Mouse (Mus musculus): Measurements from ENCODE around the gene Rbm19. TPM values are rescaled to one million over a fixed set of nuclear protein-coding genes. Genes with fewer than 3 reads are reported as not detected.
"Not testable (repeated sequence)": the region's sequence is repeated elsewhere in the genome, so short reads cannot be mapped to it uniquely, and the experiment has no call there.

Rbm19 gene
- total RNA-seq (2017), result 24.2 and 30.3 TPM in 2 replicates

- ATAC-seq (replicated peaks; ENCODE audit: low read depth, poor library complexity, severe bottlenecking), result peak; percentile 97
Measured at GRCm38 (mm10) chr5:120116261-120117050, at the start of gene Rbm19. Gene Rbm19, plus strand, starts transcription at chr5:120116465.

DNA sequence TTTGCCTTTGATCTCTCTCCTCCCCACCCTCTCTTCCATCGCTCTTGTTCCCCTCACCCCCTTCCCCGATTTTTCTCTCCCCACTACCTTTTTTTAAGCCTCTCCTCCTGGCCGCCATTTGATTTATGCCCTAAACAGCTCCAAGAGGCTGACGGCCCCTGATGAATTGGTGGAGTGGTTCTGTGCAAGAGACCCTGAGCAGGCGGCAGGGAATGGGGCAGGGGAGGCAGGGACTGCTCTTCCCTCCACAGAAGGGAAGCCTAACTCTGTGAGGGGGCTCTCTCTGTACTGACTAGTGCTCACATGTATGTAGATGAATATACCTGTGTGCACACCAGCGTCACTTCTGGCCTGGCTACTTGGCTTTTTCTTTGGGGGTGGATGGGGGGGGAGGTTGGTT, 49.0 kb upstream of the Rbm19 start:
- no peak for ATAC-seq (replicated peaks; ENCODE audit: low read depth, poor library complexity, severe bottlenecking)

GRCm38 (mm10) chr5:120074101-120074500, 42.2 kb upstream of the Rbm19 start:
- peak; percentile 58; the same call in 1 of the 2 replicates for ATAC-seq (replicated peaks; ENCODE audit: low read depth, poor library complexity, severe bottlenecking)

DNA sequence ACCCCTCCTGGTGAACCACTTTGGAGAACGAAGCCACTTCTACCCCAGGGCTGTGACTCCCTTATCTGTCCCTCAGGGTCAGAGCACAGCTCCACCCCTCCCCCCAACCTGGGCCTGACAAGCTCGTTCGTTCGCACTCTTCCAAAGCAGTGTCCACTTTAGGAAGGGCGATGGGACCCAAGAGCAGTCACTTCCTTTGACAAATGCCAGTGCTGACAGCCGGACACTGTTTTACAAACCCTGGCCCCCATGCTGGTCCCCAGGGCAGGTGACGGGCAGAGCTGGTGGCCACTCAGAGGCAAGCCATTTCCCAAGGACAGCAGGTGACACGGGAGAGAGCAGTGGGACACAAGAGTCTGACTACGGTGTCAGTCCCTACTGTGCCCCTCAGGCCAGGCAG, 36.2 kb upstream of the Rbm19 start:
- ATAC-seq (replicated peaks; ENCODE audit: low read depth, poor library complexity, severe bottlenecking), result no peak

- ATAC-seq (replicated peaks; ENCODE audit: low read depth, poor library complexity, severe bottlenecking), result no peak
Measured at GRCm38 (mm10) chr5:120080468-120080867, 35.8 kb upstream of the Rbm19 start.

DNA sequence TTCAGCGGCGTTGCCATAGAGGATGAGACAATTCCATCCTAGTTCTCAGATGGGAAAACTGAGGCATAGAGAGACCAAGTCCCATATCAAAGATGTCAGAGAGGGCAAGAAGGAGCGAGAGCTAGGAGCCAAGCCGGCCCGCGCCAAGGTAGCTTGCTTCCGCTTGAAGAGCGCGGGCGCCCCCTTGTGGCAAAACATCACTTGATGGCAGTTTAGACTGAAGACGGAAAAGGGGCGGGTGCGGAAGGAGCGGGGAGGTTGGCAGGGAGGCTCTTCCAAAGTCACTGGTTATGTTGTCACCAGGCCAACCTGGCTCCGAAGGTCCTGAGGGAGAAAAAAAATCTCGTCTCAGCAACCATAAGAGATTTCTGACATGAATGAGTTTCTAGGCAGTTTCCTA, 27.7 kb upstream of the Rbm19 start:
- ATAC-seq (replicated peaks; ENCODE audit: low read depth, poor library complexity, severe bottlenecking), result peak; percentile 91

DNA sequence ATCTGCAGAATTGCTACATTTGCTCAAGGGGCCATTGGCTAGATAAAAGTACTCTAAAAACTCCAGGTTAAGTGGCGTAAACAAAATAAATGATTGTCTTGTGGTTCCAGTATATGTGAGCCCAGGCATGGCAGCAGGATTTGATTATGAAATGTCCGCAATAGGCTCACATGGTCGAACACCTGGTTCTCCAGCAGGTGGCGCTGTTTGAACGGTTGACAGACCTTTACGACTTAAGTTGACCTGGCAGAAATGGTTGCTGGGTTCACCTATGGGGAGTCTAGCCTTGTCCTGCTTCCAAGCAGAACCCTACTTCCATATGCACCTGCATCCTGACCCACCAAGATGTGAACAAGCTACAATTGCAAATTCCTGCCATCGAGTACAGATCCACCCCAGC, 21.7 kb upstream of the Rbm19 start:
- ATAC-seq (replicated peaks; ENCODE audit: low read depth, poor library complexity, severe bottlenecking), result peak; percentile 76

- no peak for ATAC-seq (replicated peaks; ENCODE audit: low read depth, poor library complexity, severe bottlenecking)
Measured at GRCm38 (mm10) chr5:120097042-120097441, 19.2 kb upstream of the Rbm19 start.

DNA sequence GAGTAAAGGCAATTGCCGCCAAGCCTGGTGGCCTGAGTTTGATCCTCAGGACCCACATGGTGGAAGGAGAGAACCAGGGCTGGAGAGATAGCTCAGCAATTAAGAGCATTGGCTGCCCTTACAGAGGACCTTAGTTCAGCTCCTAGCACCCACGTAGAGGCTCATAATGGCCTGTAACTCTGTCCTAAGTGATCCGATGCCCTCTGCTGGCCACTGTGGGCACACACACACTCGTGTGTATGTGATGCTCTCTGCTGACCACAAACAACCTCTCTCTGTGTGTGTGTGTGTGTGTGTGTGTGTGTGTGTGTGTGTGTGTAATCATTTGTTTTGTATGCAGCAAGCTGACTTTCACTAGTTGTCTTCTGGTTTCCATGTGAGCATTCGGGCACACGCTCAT, 15.5 kb upstream of the Rbm19 start:
- ATAC-seq (replicated peaks; ENCODE audit: low read depth, poor library complexity, severe bottlenecking), result no peak

- ATAC-seq (replicated peaks; ENCODE audit: low read depth, poor library complexity, severe bottlenecking), result no peak
Measured at GRCm38 (mm10) chr5:120102097-120102496, 14.2 kb upstream of the Rbm19 start.

GRCm38 (mm10) chr5:120102732-120103131, 13.5 kb upstream of the Rbm19 start:
- peak; percentile 89 for ATAC-seq (replicated peaks; ENCODE audit: low read depth, poor library complexity, severe bottlenecking)

GRCm38 (mm10) chr5:120103458-120103857, 12.8 kb upstream of the Rbm19 start:
- ATAC-seq (replicated peaks; ENCODE audit: low read depth, poor library complexity, severe bottlenecking), result no peak

DNA sequence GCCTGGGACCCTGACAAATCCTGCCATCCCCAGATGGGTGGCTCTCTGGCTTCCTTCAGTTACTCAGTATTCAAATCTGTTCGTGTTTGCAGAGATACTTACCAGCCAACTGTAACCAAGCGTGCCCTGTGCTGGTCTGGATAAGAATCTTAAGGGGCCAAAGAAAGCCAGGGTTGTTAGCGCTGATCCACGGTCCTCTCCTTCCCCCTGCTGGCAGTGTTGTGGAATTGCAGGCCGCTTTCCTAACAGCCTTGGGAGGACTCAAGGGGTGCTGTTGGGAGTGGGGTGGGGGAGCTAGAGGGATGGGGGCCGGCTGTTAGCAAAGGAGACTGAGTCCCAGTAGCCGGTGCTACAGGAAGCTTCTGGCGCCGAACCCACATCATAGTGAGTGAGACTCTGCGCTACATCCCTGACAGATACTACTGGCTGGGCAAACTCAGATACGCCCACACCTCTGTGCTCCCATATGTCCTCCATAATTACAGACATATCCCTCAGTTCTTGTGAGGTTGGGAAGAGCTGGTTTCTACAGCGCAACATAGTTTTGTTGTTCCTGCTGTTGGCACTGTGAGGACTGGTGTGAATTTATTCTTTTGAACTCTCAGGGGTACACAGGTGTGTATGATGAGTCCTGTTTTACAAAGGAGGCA, 9.7 kb upstream of the Rbm19 start:
- ATAC-seq (replicated peaks; ENCODE audit: low read depth, poor library complexity, severe bottlenecking), result peak; percentile 71

DNA sequence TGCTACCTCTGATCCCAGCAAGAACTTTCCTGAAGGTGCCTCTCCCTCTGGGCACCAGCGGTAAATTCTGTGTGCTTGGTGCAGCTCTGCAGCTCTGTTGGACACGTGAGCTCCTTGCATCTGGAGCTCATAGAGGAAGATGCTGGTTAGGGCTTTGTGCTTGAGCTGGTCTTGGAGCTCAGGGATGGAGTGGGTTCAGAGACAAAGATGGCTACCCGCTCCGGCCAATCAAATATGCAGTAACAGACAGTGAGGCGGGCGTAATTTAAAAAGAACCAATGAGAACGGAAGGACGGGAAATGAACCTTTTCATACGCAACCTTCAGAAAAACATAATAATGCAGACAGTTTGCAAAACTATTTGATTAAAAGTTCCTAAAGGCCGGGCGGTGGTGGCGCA, 1.9 kb upstream of the Rbm19 start:
- ATAC-seq (replicated peaks; ENCODE audit: low read depth, poor library complexity, severe bottlenecking), result no peak

GRCm38 (mm10) chr5:120117161-120117560, 896 bp downstream of the Rbm19 start:
- ATAC-seq (replicated peaks; ENCODE audit: low read depth, poor library complexity, severe bottlenecking), result not testable (repeated sequence)

DNA sequence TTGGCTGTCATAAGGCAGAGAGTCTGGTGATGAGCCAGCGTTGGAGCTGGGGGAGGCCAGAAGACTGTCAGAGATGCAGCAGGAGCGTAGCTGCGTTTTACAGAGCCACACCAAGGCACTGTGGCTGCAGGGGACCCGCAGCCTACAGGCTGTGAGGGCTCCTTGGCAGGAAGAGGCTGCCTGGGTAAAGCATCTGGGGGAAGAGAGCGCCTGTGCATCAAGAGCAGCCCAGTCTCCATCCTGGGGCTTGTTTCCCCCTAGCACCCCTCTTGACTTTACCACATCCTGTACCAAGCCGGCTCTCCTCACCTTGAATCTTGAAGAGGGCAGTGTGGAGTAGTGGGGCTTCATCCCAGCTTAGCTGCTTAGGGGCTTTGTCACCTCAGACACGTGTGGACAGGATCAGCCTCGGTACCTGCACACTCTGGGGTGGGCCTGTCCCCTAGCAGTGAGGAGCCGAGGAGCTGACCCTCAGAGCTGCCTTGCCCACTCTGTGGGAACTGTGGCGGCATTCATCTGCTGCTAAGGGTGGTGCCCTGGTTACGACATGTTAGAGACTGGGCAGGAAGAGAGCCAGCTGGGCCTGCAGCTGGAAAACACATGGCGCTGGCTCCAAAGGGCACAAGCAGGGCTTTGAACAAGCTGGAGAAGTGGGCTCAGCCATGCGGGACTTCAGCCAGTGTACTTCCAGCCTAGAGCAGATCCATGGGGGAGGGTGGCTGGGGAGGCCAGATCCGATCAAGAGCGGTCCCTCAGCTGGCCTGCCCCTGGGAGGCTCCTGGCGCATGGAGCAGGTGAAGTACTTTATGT, 8.8 kb downstream of the Rbm19 start:
- no peak for ATAC-seq (replicated peaks; ENCODE audit: low read depth, poor library complexity, severe bottlenecking)

- ATAC-seq (replicated peaks; ENCODE audit: low read depth, poor library complexity, severe bottlenecking), result no peak; the same call in 1 of the 2 replicates
Measured at GRCm38 (mm10) chr5:120127641-120128040, 11.4 kb downstream of the Rbm19 start.

- ATAC-seq (replicated peaks; ENCODE audit: low read depth, poor library complexity, severe bottlenecking), result no peak
Measured at GRCm38 (mm10) chr5:120128511-120128910, 12.2 kb downstream of the Rbm19 start.

DNA sequence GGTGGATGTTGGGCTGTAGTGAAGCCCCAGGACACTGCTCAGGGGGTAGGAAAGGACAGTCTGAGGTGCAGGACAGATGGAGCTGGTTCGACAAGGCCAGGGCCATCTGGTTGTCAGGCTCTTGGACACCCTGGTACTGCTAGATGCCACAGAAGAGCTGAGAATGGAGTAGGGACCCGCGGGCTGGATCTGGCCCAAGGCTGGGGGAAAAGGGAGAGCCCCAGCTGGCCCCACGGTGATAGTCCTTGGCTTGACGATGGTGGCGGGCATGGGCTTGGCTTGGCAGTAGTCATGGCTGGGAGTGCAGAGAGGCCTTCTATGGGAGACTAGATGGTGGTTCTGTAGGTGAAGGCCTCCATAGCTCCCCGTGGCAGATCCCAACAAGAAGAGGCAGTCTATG, 12.8 kb downstream of the Rbm19 start:
- ATAC-seq (replicated peaks; ENCODE audit: low read depth, poor library complexity, severe bottlenecking), result no peak

DNA sequence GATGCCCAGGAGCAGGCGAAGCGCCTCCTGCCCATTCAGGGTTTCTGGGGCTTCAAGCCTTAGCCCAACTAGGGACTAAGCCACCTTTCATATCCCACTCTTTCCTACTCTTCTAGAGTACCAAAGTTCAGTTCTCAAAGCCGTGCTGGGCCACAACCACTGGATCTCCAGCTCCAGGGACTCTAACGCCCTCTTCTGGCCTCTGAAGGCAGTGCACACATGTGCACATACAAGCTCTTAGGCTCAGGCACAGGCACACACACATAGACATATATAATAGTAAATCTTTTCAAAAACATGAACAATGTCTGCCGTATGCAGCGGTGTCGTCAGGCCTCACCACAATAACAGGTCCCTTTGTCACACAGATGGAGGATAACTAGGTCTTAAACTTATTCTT, 13.5 kb downstream of the Rbm19 start:
- no peak for ATAC-seq (replicated peaks; ENCODE audit: low read depth, poor library complexity, severe bottlenecking)

GRCm38 (mm10) chr5:120130163-120130562, 13.9 kb downstream of the Rbm19 start:
- ATAC-seq (replicated peaks; ENCODE audit: low read depth, poor library complexity, severe bottlenecking), result peak; percentile 43
